Mouse (Mus musculus) heart, adult 11 months (tissue): ENCODE measurements at regions not wholly inside any gene's neighbourhood (a gene's known extent, or its start where the extent isn't known, plus 50 kb on each side); places are given as distances from the start of the nearest gene placed in this dataset.
A peak's percentile ranks its signal among the peaks of the same experiment; 100 is the strongest.

ENCODE experiments used
- DNase-seq: peaks from one replicate; pipeline ENCODE4 v3.0.0; 2022

DNA sequence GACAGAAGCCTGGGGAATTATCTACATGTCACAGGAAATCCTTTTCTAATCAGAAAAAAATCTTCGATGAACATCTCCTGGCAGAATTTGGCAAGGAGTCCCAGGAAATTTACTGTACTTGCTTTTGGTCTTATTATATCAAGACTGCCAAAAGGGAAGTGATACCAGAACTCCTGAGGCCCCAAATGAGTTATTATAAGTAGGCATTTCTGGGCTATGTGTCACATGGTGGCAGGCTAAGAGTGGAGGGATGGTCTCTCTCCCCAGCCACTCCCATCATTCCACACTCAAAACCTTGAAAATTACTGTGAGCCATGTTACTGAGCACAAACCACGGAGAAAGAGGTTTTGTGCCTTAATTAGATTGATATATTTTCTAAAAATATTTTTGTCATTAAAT, 94.0 kb upstream of the Cdk6 start:
- DNase-seq = peak; percentile 75

DNA sequence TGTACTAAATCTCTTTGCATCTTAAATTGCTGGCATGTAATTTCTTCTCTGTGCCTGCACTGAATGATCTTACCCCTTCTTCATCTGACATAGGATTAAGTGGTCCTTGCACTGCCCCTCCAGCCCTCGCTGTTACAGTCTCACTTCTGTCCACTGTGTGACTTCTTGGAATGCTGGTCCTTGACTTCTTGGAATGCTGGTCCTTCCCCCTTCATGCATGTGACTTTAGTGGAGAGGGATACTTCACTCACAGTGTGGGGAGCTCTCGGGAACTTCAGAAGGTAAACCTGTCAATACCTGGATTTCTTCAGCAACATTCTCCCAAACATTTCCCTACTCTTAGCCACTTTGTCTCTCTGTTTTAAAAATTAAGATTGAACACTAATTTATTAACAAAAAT, 91.0 kb upstream of the Cdk6 start:
- DNase-seq = no peak

DNA sequence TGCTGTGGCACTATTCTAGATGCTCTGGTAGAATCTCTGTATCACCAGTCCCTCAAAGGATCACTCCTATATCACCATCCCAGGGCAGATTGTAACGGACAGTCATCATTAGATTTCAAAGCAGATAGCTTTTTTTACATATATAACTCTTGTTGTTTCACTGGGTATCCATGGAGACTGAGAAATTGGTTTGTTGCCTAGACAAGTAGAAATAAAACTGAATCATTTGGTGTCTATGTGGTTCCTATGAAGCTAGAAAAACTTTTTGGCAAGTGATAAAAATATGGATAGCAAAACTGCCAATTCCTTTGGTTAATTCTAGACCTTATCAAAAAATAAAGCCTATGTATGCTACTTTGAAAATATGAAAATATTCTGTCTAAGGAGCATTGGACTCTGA, 81.0 kb upstream of the Cdk6 start:
- DNase-seq = no peak

DNA sequence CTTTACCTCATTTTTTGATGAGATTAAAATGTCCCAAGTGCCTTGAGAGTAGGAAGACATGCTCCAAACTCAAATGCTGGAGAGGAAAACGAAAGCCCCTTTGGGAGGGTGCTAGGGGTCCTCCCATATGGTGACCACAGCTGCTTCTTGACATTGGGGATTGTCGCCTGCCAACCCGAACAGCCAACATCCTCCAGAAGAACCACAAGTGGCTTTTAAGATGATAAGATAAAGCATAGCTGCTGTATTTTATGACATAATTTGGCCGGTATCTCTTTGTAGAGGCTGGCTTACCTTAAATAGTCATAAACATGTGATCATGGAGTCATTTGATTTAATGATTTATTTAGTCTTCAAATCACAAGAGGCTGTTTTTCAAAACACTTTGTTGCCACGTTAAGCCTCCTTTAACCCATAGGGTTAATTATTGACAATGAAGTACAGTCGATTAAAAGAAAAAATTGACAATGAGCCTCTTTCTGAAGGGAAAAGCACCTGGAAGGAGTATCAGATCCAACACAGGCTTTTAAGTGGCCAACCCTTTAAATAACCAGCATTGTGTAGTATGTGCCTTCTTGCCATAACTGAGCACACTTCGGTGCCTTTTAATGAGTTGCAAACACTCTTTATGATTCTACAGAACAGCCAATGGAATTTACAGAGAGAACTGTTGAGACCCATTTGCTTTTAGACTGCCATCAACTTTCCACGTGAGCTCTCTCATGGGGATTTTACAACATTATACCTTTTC, 76.1 kb upstream of the Cdk6 start:
- DNase-seq = peak; percentile 53

DNA sequence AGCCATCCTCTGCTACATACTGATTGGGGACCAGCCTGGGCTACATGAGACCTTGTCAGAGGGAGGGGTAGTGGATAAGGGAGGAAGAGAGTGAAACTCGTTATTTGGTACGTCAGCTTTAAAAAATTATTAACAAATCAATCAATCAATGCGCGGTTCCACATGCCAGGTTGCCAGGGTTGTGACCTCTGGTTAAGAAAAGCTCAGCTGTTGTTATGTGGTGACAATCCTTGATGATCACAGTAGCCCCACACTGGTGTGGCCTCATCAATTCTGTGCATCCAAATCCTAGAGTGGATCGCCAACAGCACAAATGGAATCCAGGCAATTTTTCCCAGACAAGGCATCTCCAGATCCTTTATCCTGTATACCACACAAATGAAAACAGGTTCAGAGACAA, 74.3 kb upstream of the Cdk6 start:
- peak; percentile 66 for DNase-seq

DNA sequence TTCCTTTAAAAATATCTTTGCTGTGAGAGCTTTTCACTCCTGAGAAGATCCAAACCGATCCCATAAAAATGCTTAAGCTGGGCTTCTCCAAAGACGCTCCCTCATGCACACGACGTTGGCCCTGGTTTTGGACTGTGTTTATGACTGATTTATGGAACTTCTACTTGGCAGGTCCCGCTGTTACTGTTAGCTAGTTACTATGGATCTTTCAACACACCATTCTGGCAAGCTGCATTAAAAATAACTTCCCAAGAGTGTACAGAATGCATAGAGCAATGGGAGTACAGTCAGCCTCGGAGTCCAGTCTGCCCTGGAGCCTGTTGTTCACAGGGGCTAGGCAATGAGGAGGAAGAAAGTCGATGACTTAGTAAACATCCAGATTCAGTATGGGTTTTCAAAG, 71.5 kb upstream of the Cdk6 start:
- peak; percentile 77 for DNase-seq

DNA sequence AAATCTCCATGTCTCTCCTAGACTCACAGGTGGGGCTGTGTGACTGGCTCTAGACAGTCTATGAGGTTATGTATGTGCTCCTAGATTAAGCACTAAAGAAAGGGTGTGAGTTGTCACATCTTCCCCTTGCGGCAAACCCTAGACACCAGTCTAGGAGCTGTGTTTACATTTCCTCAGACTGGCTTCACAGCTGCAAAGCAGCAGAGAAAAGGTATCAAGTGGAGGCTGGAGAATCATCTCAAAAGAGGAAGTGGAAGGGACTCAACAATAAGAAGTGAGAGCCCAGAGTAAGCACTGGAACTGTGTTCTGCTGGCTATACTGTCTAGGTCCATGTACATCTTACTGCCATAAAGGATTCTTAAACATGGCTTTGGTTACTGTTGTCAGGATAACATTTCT, 68.1 kb upstream of the Cdk6 start:
- peak; percentile 83 for DNase-seq

DNA sequence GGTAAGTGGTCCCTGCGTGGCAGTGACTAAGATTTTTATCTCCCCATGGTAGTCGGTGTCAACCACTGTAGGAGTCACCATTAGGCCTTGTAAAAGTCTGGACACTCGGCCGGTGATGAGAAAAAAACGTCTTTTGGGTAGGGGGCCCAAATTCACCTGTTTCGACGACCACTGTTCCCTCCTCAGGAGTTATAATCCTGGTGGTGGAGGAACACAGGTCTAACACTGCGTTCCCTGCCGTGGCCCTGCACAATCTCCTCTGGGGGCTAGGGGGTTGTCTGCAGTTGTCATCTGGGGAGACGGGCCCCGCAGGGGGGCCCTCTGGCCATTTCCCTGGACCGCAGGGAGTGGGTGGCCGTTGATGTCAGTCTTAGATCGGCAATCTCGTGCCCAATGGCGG, 64.0 kb upstream of the Cdk6 start:
- DNase-seq = peak; percentile 75

DNA sequence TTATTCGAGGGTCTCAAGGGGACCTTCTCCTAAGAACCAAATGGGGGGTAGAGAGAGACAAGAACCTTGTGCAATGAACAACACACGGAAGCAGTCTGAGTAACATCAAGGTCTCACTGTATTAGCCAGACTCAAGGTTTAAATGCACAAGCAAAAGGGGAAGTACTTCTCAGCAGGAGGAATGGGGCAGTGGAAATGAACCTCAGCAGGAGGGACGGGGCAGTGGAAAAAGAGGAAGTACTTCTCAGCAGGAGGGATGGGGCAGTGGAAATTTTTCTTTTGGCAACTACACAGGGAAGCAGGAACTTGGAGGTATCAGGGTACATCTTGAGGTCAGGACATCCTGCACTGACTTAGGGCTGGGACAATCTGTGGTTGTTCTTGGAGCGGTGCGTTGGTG, 62.3 kb upstream of the Cdk6 start:
- peak; percentile 61 for DNase-seq

DNA sequence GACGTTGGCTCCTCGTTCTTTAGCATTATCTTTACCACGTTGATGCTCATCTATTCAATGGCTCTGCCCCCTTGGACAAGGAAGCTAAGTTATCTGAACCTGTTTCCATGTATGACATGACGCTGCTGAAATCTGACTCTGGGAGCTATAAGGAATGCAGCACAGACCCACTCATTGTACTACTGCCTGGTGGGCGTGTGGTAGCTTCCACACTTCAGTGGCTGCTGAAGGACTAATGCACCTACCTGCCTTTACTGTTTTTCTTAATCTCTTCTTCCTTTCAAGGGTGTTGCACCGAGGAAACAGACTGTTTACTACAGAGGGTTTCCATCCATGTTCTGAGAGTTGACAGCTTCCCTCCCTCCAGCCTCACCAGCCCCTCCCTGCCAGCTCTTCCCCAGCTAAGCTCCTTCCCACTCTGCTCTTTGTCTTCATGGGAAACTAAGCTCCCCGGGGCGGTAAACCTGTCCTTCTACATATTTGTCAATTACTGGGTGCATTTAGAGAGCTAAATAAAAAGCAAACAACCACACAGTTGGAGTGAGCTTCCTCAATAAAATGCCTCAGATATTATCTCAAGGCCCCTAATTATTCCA, 59.3 kb upstream of the Cdk6 start:
- DNase-seq = peak; percentile 63

DNA sequence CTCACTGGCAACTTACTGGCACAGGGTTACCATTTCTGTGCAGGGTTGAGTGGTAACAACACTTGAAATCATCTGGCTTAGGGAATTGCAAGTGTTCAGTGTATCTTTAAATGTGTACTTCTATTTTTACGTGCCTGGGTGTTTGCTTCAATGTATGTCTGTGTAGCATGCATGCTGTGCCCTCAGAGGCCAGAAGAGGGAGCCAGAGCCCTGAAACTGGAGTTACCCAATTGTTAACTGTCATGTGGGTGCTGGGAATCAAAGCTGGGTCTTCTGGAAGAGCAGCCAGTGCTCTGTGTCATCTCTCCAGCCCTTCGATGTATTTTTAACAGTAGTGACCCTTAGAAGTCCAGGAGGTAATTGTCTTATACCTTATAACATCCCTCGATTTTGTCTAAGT, 58.2 kb upstream of the Cdk6 start:
- DNase-seq = peak; percentile 48

DNA sequence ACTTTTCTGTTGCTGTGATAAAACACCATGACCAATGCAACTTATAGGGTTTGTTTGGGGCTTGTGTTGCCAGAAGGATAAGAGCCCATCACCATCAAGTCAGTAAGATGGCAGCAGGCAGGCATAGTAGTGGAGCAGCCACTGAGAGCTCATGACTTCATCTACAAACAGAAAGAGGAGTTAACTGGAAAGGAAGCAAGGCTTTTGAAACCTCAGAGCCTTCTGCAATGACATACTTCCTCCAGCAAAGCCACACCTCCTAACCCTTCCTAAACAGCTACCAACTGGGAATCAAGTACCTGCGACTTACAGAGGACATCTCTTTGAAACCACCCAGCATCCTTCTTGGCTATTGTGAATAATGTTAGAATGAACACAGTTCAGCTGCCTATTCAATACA, 57.0 kb upstream of the Cdk6 start:
- peak; percentile 52 for DNase-seq

DNA sequence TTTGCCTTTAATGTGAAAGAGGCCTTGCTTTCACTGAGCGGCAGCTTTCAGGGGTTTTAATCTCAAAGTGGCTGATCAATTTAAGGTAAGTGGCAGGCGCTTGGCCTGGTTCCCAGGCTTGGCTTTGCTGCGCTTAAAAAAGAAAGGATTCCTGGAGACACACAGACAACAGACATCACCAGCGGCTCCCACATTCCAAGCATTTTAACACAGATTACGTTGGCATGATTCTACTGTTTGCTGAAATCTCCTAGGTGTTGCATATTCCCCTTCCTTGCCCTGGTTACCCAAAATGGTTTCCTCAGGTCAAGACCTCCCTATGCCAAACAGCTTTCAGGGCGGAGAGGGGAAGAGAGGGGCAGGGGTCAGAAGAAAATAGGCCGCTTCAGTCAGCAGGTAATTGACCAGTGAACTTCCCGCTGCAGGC, 51.3 kb upstream of the Cdk6 start:
- peak; percentile 55 for DNase-seq
